Mouse (Mus musculus) adrenal gland, postnatal 4 days (tissue): Measurements from ENCODE around the gene Cbfb. TPM values are rescaled to one million over a fixed set of nuclear protein-coding genes. Genes with fewer than 3 reads are reported as not detected.

Experiments
- DNase-seq, 2 experiments: peaks; one replicate each; pipeline ENCODE4 v3.0.0; 2021 to 2022; ENCODE audit warnings: low spot score in 2 of 2, mixed read lengths in 2 of 2
- total RNA-seq, 2 experiments: library from RNA; stranded (reverse); gene quantifications; 2 replicates each; pipeline ENCODE4 v1.2.3; 2021

Cbfb gene
- total RNA-seq, 2 experiments from 2014 or later, result 66.4 to 70.2 TPM

- DNase-seq, result no peak
Measured at GRCm38 (mm10) chr8:105237442-105238142, 67.1 kb downstream of the Cbfb start.

GRCm38 (mm10) chr8:105241016-105241415 lies 70.5 kb downstream of the Cbfb start:
- DNase-seq, result no peak

GRCm38 (mm10) chr8:105251954-105252353 lies 81.5 kb downstream of the Cbfb start:
- DNase-seq, result no peak

GRCm38 (mm10) chr8:105252680-105253537 lies 82.4 kb downstream of the Cbfb start:
- DNase-seq, result no peak

- DNase-seq, result no peak
Measured at GRCm38 (mm10) chr8:105253766-105254151, 83.3 kb downstream of the Cbfb start.

- peak; percentile 79 to 80 for DNase-seq
Measured at GRCm38 (mm10) chr8:105254152-105254965, 83.9 kb downstream of the Cbfb start.

GRCm38 (mm10) chr8:105254966-105255350 lies 84.5 kb downstream of the Cbfb start, which contains the start of gene B3gnt9:
Gene B3gnt9 (minus strand): TSS chr8:105255153.
- no peak for DNase-seq

- DNase-seq, result no peak
Measured at GRCm38 (mm10) chr8:105257318-105258114, 87.0 kb downstream of the Cbfb start.

GRCm38 (mm10) chr8:105258911-105259720 lies 88.6 kb downstream of the Cbfb start:
- no peak for DNase-seq

GRCm38 (mm10) chr8:105259721-105260320 lies 89.3 kb downstream of the Cbfb start:
- peak in 1 of 2 experiments; percentile 58 for DNase-seq

- DNase-seq, result no peak
Measured at GRCm38 (mm10) chr8:105260371-105261099, 90.1 kb downstream of the Cbfb start.

GRCm38 (mm10) chr8:105261326-105261980 lies 91.0 kb downstream of the Cbfb start:
- no peak for DNase-seq

GRCm38 (mm10) chr8:105263244-105263912 lies 92.9 kb downstream of the Cbfb start:
- no peak for DNase-seq

GRCm38 (mm10) chr8:105264024-105264982 lies 93.8 kb downstream of the Cbfb start, which contains the start of the genes Tradd and Fbxl8:
Gene Tradd (minus strand): TSS chr8:105264609.
Gene Fbxl8 (plus strand): TSS chr8:105264648.
- DNase-seq, result peak; percentile 40 to 60

- DNase-seq, result no peak
Measured at GRCm38 (mm10) chr8:105265128-105265527, 94.7 kb downstream of the Cbfb start.

- DNase-seq, result no peak
Measured at GRCm38 (mm10) chr8:105266775-105267174, 96.3 kb downstream of the Cbfb start.
